Mouse (Mus musculus): Measurements from ENCODE around the gene Rpp25l. TPM values are rescaled to one million over a fixed set of nuclear protein-coding genes. Genes with fewer than 3 reads are reported as not detected.
A peak's percentile ranks its signal among the peaks of the same experiment; 100 is the strongest.

Rpp25l gene
- polyA plus RNA-seq, 1 experiment from 2014 or later = 83.3 TPM

DNA sequence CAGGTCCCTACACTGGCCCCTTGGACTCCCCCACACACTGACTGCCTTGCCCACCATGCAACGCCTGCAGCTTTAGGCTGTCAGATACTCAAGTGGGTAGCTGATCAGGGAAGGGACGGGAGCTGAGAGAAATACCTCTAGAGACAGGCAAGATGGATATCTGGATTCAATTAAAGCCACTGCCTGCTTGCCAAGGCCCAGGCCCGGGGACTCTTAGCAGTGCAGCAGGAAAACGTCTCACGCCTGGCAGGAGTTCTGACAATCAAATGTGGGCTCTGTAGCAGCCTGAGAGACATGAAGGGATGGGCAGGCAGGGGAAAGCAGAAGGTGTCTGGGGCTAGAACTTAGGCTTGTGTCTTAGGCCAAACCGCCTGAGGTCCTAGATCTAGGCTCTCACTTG is 3.5 kb upstream of the Rpp25l start:
- Histone ChIP-seq H3K9ac (ENCODE audit: low read length) (no peak overlapping the region), H3K9me3 (replicated peaks; ENCODE audit: control insufficient read depth, low read length) (no peaks in the 10 kb centered on the region), H3K4me3 (ENCODE audit: low read depth, low read length) (no peak overlapping the region), H3K27me3 (replicated peaks; ENCODE audit: control insufficient read depth, insufficient read depth, low read length) (no peaks in the 10 kb centered on the region), H3K4me2 (ENCODE audit: low read length) (no peak overlapping the region), H3K27ac (ENCODE audit: low read depth, low read length) (no peak overlapping the region), H3K4me1 (ENCODE audit: control insufficient read depth, insufficient read depth, low read length) (peaks cover 15% of the 10 kb centered on the region), H3K36me3 (ENCODE audit: control insufficient read depth, insufficient read depth, low read length) (peaks cover 46% of the 10 kb centered on the region)
- no peak for ATAC-seq
- WGBS = 78% methylated on average over 6 of the region's 6 CpGs
- DNase-seq (ENCODE audit: low spot score) = no peak

DNA sequence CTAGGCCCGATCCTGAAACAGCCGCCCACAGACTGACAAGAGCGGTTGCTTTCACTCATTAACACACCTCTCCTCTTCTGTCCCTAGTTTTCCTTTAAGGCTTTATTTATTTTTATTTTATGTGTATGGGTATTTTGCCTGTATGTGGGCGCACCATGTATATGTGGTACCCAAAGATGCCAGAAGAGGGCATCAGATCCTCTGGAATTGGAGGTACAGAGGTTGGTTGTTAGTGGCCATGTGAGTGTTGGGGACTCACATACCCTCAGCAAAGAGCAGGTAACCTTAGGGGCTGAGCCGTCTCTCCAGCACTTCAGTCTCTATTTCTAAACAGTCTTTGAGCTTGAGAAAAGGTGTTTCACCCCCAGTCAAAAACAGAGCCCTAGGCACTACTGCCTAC is 2.3 kb upstream of the Rpp25l start:
- Histone ChIP-seq H3K27me3 (replicated peaks; ENCODE audit: control insufficient read depth, insufficient read depth, low read length) (no peaks in the 10 kb centered on the region), H3K27ac (ENCODE audit: low read depth, low read length) (no peak overlapping the region), H3K9ac (ENCODE audit: low read length) (no peak overlapping the region), H3K9me3 (replicated peaks; ENCODE audit: control insufficient read depth, low read length) (no peaks in the 10 kb centered on the region), H3K4me3 (ENCODE audit: low read depth, low read length) (no peak overlapping the region), H3K4me1 (ENCODE audit: control insufficient read depth, insufficient read depth, low read length) (peaks cover 20% of the 10 kb centered on the region), H3K36me3 (ENCODE audit: control insufficient read depth, insufficient read depth, low read length) (peaks cover 49% of the 10 kb centered on the region), H3K4me2 (ENCODE audit: low read length) (no peak overlapping the region)
- ATAC-seq (no peak), DNase-seq (ENCODE audit: low spot score) (no peak)
- 81% methylated on average over 5 of the region's 5 CpGs for WGBS

DNA sequence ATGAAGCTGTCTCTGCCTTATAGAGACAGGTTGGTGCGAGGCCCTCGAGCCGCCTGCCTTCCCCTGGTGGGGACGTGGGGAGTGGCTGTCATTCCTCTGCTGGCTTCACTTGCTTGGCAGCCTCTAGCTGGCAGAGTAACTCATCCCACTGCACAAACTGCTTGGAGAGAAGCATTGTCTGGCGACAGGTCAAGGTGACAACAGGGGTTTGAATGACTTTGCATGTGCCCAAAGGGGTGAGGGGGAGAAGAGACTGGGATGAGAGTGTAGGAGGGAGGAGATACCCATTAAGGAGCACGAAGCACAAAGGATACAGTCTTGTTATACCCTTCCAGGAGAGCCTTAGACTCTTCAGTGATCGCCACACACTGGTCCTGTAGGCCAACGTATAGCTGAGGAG is 1.7 kb upstream of the Rpp25l start:
- WGBS = 82% methylated on average over 8 of the region's 8 CpGs

DNA sequence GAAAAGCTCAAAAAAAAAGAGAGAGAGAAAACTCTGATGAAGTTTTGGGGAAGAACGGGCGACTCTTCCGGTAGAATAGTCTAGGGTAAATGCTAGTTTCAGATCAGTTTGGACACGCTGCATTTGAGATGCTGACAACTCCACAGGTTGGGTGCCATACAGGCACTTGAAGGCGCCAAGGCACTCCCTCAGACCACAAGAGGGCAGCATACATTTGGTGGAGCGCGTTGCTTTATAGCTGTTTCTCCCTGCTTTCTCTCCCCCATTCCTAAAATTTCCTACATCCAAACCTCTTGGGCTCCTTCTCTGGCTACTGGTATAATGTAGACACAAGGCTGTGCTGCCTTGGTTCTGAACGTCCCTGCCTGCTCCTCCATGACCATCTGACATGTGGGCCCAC is 942 bp upstream of the Rpp25l start:
- 15% methylated on average over 8 of the region's 8 CpGs for WGBS
- no peak overlapping the region for H3K9ac ChIP-seq (ENCODE audit: low read length)

More for the DNA sequence above, 1.7 kb upstream of the Rpp25l start:
- H3K27ac ChIP-seq (ENCODE audit: low read depth, low read length) = no peak overlapping the region
- H3K4me3 ChIP-seq (ENCODE audit: low read depth, low read length) = no peak overlapping the region
- DNase-seq (ENCODE audit: low spot score) (no peak), ATAC-seq (no peak)
- H3K36me3 ChIP-seq (ENCODE audit: control insufficient read depth, insufficient read depth, low read length) = peaks cover 47% of the 10 kb centered on the region
- H3K27me3 ChIP-seq (replicated peaks; ENCODE audit: control insufficient read depth, insufficient read depth, low read length) = no peaks in the 10 kb centered on the region
- H3K9me3 ChIP-seq (replicated peaks; ENCODE audit: control insufficient read depth, low read length) = no peaks in the 10 kb centered on the region
- peaks cover 20% of the 10 kb centered on the region for H3K4me1 ChIP-seq (ENCODE audit: control insufficient read depth, insufficient read depth, low read length)
- H3K4me2 ChIP-seq (ENCODE audit: low read length) = no peak overlapping the region
- no peak overlapping the region for H3K9ac ChIP-seq (ENCODE audit: low read length)

DNA sequence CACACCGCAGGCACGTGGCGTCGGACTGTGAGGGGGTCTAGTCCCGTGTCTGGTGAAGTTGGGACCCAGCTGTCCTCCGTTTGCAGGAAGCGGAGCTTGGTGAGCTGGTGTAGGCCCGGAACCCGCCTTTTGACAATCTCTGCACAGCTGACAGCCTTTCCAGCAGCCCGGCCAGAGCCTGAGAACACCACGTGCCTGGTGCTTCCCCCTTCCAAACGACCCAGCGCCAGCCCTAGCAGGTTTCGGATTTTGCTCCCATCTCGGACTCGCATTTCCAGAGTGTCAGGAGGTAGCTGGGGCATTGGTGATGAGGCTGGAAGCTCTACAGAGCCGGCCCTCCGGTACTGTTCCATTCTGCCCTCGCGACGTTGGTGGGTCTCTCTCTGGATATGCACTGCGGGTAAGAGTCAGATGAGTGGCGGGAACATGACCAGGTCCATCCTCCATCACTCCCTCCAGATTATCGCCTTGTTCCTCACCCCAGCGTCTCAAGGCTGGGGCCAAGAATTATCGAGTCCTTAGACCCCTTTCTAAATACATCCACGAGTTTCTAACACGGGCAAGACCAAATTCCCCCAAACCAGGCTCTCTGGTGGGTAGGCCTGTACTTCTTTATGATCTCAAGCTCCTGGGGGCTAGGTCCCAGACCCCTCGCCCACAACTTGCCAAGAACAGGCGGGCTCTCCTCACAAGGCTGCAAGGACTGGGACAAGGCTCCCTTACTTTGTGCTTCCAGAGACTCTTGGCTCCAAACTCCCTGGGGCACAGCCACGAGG is 725 bp downstream of the Rpp25l start:
- Histone ChIP-seq H3K9ac (ENCODE audit: low read length) (peak overlapping the region; percentile 92), H3K27ac (ENCODE audit: low read depth, low read length) (no peak overlapping the region), H3K4me1 (ENCODE audit: control insufficient read depth, insufficient read depth, low read length) (peaks cover 20% of the 10 kb centered on the region), H3K4me2 (ENCODE audit: low read length) (peak overlapping the region; percentile 80), H3K9me3 (replicated peaks; ENCODE audit: control insufficient read depth, low read length) (no peaks in the 10 kb centered on the region), H3K27me3 (replicated peaks; ENCODE audit: control insufficient read depth, insufficient read depth, low read length) (no peaks in the 10 kb centered on the region), H3K36me3 (ENCODE audit: control insufficient read depth, insufficient read depth, low read length) (peaks cover 22% of the 10 kb centered on the region), H3K4me3 (ENCODE audit: low read depth, low read length) (peak overlapping the region; percentile 76)
- DNase-seq (ENCODE audit: low spot score) (no peak), ATAC-seq (peak; percentile 16)
- 41% methylated on average over 31 of the region's 31 CpGs for WGBS

More for the DNA sequence above, 942 bp upstream of the Rpp25l start:
- Histone ChIP-seq H3K27me3 (replicated peaks; ENCODE audit: control insufficient read depth, insufficient read depth, low read length) (no peaks in the 10 kb centered on the region), H3K36me3 (ENCODE audit: control insufficient read depth, insufficient read depth, low read length) (peaks cover 39% of the 10 kb centered on the region), H3K27ac (ENCODE audit: low read depth, low read length) (no peak overlapping the region), H3K4me1 (ENCODE audit: control insufficient read depth, insufficient read depth, low read length) (peaks cover 20% of the 10 kb centered on the region), H3K9me3 (replicated peaks; ENCODE audit: control insufficient read depth, low read length) (no peaks in the 10 kb centered on the region), H3K4me2 (ENCODE audit: low read length) (peak overlapping the region; percentile 80), H3K4me3 (ENCODE audit: low read depth, low read length) (peak overlapping the region; percentile 76)
- DNase-seq (ENCODE audit: low spot score) (peak; percentile 90), ATAC-seq (0 out of 2 replicates have a peak, but pooled peaks have one; percentile 33)

DNA sequence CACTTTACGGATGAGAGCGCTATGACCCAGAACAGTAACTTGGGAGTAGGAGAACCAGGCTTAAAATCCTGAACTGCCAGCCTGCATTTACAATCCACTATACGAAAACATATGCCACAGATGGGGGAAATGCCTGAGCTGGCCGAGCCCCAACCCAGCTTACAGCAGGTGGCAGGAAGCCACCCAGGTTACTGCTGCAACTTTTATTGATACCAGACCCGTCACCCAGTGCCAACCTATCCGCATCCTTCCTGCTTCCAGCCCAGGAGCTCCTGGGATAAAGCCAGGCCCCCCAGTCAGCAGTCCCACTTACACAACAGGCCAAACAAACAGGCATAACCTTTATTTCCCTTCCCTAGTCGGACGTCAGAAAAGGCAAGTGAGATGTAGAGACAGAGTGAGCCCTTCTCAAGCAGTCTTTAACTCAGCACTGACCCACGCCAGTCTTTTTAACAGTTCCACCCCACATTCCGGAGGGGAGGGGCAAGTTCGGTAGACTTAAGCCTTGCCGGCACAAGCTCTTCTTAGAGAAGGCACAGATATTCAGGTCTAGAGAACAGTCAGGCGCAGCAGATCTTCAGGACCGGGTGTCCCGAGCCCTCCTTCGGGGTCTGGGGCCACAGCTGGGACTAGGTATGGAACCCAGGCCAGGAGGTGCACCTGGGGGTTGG is 1.5 kb downstream of the Rpp25l start:
- peak overlapping the region; percentile 80 for H3K4me2 ChIP-seq (ENCODE audit: low read length)
- DNase-seq (ENCODE audit: low spot score) = peak; percentile 50
- H3K27me3 ChIP-seq (replicated peaks; ENCODE audit: control insufficient read depth, insufficient read depth, low read length) = no peaks in the 10 kb centered on the region
- H3K4me3 ChIP-seq (ENCODE audit: low read depth, low read length) = peak overlapping the region; percentile 76
- WGBS = 60% methylated on average over 16 of the region's 16 CpGs
- no peaks in the 10 kb centered on the region for H3K9me3 ChIP-seq (replicated peaks; ENCODE audit: control insufficient read depth, low read length)
- H3K9ac ChIP-seq (ENCODE audit: low read length) = peak overlapping the region; percentile 92
- no peak overlapping the region for H3K27ac ChIP-seq (ENCODE audit: low read depth, low read length)
- ATAC-seq = no peak
- peaks cover 14% of the 10 kb centered on the region for H3K36me3 ChIP-seq (ENCODE audit: control insufficient read depth, insufficient read depth, low read length)
- H3K4me1 ChIP-seq (ENCODE audit: control insufficient read depth, insufficient read depth, low read length) = peaks cover 28% of the 10 kb centered on the region

DNA sequence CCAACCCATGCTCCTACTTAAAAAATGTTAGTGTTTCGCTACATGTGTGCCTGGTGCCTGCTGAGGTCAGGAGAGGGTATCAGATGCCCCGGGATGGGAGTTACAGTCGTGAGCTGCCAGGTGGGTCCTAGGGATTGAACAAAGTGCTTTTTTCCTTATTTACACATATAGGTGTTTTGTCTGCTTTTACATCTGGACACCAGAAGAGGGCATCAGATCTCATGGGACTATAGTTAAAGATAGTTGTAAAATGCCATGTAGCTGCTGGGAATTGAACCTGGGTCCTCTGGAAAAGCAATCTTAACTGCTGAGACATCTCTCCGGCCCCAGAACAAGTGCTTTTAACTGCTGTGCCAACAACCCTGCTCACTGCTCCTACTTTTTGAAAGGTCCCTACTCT is 3.1 kb downstream of the Rpp25l start:
- Histone ChIP-seq H3K9ac (ENCODE audit: low read length) (no peak overlapping the region), H3K27me3 (replicated peaks; ENCODE audit: control insufficient read depth, insufficient read depth, low read length) (no peaks in the 10 kb centered on the region), H3K4me3 (ENCODE audit: low read depth, low read length) (no peak overlapping the region), H3K9me3 (replicated peaks; ENCODE audit: control insufficient read depth, low read length) (no peaks in the 10 kb centered on the region), H3K4me1 (ENCODE audit: control insufficient read depth, insufficient read depth, low read length) (peaks cover 39% of the 10 kb centered on the region), H3K27ac (ENCODE audit: low read depth, low read length) (no peak overlapping the region), H3K36me3 (ENCODE audit: control insufficient read depth, insufficient read depth, low read length) (peaks cover 7% of the 10 kb centered on the region; the same call in 1 of the 2 replicates), H3K4me2 (ENCODE audit: low read length) (no peak overlapping the region)
- ATAC-seq (no peak), DNase-seq (ENCODE audit: low spot score) (no peak)
- WGBS = 67% methylated on average over 4 of the region's 4 CpGs

DNA sequence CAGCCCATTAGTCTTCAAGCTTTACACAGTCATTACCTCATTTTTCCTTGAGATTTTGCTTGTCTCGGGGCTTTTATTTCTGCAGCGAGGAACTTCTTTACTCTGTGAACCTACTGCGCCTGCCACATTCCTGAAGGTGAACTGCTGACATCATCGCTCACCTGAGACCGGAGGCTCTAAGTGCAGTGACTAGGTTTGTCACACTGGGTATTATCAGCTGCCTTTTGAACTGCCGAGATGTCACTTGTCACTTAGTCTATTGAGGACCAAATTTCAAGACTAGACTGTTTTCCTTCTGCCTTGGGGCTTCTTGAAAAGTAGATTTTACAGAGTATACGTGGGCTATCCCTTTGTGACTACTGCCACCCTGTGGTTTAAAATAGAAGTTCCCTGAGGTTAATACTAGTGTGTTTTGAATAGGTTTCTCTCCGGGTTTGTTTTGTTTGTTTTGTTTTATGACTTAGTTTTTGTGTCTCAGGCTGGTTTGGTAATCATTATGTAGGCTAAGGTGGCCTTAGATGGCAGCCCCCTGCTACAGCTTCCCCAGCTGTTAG is 5.1 kb downstream of the Rpp25l start:
- H3K4me1 ChIP-seq (ENCODE audit: control insufficient read depth, insufficient read depth, low read length) = peaks cover 35% of the 10 kb centered on the region

More for the DNA sequence above, 5.1 kb downstream of the Rpp25l start:
- DNase-seq (ENCODE audit: low spot score) (peak; percentile 92), ATAC-seq (peak; percentile 27)
- no peaks in the 10 kb centered on the region for H3K27me3 ChIP-seq (replicated peaks; ENCODE audit: control insufficient read depth, insufficient read depth, low read length)
- no peaks in the 10 kb centered on the region for H3K9me3 ChIP-seq (replicated peaks; ENCODE audit: control insufficient read depth, low read length)
- peaks cover 7% of the 10 kb centered on the region; the same call in 1 of the 2 replicates for H3K36me3 ChIP-seq (ENCODE audit: control insufficient read depth, insufficient read depth, low read length)
- 39% methylated on average over 8 of the region's 8 CpGs for WGBS
- H3K4me2 ChIP-seq (ENCODE audit: low read length) = no peak overlapping the region
- no peak overlapping the region for H3K9ac ChIP-seq (ENCODE audit: low read length)
- H3K27ac ChIP-seq (ENCODE audit: low read depth, low read length) = no peak overlapping the region
- no peak overlapping the region for H3K4me3 ChIP-seq (ENCODE audit: low read depth, low read length)
